Mouse (Mus musculus) naive thymus-derived CD4-positive, alpha-beta T cell, adult 2 months (primary cell): ENCODE measurements around the gene Atp2b4.

Source experiments
- DNase-seq: peaks from one replicate; pipeline ENCODE4 v3.0.0-alpha.2; 2011; ENCODE audit warnings: low read depth

Gene Atp2b4

DNA sequence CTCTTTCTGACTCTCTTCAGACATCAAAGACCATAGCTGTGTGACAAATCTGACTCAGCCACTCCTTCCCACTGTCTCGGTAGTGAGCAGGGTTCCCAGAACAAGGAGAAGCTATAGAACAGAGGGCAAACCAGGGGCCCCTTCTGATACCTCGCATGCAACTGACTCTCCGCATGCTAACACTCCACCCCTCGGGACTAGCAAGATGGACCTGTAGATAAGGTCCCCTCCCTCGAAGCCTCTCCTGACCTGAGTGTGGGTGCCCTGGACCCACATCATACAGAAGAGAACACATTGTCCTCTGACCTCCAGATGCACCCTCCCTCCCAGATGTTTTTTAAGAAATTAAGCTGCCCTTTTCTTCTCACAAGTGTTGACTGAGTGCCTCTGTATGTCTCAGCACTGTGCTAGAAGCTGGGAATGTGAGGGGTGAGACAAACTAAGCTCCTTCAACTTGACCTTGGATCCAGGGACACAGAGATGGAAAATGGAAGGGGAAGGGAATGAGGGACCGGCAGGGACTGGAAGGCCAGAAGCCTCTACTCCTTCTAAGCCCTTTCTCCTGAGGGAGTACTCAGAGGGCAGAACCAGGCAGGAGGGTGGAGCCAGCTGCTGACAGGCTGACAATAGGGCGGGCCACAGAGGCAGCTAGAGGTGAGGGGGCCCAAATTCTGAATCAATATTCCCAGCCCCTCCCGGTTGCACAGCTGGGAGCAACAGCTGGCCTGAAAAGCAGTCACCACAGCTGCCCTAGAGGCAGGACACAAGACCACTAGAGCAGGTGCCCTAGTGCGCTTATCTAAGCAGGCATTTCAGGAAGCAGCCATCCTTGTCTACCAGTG, 2.6 kb downstream of the Atp2b4 start:
- no peak for DNase-seq

DNA sequence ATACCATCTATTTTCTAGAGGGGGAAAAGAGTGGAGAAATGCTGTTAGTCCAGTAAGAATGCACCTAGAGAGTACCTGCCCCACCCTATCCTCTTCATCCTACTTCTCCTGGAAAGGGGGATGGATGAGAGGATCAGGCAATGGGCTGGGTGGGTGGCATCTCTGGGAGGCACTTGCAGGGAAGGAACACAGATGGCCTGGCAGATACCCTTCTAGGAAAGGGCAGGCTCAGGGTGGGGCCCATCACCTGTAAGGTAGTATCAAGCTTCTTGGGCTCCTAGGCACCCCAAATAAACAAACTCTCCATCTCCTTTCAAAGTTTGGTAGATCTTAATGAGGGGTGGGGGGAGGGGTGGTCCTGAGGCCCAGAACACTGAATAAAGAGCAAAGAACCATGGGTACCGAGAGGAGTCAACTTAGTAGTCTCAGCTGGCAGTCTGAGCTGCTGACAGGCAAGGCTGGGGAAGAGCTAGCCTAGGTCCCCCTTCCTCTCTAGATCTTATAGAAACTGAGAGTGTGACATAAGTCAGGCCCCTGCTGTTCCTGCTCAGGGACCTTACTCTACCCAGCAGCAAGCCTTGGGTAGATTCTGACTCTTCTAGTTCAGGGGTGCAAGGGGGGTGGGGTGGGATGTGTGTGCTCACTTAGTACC, 3.4 kb downstream of the Atp2b4 start:
- no peak for DNase-seq

DNA sequence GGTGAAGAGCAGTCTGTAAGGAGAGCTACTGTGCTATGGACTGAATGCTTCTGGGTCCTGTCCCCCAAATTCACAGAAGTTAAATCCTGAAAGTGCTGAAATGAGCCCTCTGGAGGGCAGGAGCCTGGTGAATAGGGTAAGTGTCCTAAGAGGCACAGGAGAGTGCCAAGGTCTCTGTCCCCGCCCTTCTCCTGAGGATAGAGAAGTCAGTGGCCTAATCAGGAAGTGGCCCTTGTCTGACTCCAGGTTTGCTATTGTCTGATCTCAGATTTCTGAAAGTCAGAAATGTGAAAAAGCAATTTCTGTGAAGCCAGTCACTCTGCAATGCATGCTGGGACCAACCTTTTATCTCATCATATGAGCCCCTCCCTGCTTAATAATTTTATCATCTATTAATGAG, 7.2 kb downstream of the Atp2b4 start:
- no peak for DNase-seq

GRCm38 (mm10) chr1:133790011-133790410, 10.8 kb downstream of the Atp2b4 start:
- no peak for DNase-seq

DNA sequence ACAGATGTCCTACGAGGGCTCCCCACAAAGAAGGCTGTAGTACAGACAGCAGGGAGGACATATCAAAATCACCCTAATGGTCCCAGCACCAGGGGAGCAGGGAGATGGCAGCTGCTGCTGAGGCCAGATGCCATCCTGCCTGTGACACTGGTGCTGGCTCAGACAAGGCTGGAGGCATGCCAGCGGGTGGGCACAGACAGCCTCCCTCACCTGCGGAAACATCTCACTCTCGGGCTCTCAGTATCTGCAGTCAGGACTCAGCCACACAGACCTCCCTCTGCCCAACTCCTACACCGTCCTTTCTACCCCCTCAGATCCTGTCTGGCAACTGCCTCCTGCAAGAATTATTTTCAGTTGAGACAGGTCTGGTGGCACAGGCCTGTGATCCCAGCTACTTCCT, 12.0 kb downstream of the Atp2b4 start:
- no peak for DNase-seq

DNA sequence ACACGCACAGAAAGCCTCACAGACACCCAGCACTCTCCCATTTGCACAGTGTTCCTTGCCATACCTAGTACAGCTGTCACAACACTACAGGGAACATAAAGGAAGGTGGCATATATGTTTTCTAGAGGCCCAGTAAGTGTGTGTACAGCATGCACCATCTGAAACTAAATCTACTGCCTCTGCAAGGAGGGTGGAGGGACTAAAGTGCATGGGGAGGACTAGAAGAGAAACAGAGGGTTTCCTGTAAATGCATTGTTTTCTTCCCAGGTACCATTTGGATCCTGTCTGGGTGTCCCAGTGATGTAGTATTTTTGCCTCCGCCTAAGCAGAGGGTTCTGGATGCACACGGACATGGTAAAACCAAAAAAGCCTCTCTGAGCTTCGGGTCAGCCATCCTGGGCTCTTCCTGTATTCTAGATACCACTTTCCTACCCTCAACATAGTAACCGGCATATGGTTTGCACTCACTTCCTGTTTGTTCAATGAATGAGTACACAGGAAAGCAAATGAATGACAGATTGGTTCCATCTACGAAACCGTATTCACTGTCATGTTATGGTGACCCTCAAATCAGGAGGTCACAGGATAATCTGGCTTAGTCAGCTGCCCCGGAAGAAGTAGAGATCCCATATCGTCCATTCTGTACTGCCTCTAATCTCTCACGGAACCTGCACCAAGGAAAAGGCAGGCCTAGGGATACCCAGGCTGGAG, 13.2 kb downstream of the Atp2b4 start:
- DNase-seq: no peak

GRCm38 (mm10) chr1:133784621-133785020, 16.2 kb downstream of the Atp2b4 start:
- no peak for DNase-seq

DNA sequence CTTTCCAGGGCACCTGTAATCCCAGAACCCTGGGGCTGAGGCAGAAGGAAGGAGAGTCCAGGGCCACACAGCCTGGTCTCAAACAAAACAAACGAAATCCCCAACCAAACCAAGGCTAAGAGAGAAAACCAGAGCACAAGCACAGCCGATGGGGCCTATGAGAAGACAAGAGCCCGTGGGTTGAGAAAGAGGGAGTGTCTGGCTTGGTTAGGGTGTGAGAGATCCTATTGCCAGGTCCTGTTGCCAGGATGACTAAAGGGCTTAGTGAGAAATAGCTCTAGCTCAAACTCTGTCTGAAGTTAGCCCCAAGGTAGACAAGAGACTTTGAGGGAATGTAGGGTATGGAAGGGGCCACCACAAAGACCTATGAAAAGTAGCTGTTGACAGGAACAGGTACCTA, 19.3 kb downstream of the Atp2b4 start:
- DNase-seq: no peak

DNA sequence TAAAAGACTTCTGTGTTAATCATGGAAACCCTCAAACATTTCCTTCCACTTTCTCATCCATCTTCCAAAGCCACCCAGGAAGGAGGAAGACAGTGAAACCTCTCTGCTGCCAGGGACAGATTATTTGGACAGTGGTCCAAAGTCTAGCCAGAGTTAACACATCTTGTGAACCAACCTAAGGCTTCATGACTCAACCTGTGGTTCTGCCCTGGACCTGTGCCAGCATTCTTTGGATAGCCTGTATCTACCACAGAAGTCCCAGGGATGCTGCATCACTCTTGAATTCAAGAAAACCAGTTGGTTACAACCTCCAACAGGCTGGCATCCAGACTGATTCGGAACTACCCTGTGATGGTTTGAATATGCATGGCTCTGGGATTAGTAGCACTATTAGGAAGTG, 21.8 kb downstream of the Atp2b4 start:
- DNase-seq: no peak

DNA sequence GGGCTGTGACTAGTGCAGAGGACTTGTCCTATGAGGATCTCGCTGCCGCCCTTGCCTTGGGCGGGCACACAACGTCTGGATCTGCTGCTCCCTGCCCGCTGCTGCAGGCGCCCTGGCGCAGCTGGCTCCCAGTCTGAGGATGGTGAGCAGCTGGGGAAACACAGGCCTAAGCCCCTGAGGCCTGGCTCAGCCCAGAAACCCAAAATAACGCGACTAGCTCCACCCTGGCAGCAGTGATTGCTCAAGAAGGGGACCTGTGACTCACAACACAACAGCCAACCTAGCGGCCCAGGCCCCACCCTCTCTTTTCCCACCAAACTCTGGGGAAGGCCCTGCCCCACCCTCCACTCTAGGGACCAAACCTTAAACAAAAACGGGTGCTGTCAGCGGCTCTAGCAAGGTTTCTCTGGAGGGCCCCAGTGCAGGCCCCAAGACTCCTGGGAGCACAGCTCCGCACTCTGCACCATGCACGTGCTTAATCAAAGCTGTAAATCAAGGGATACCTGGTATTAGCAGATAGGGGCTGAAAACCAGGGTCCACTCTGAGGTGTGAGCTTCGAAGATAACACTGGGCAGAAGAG, 23.1 kb downstream of the Atp2b4 start:
- DNase-seq: no peak

GRCm38 (mm10) chr1:133772553-133772952, 28.3 kb downstream of the Atp2b4 start:
- DNase-seq: no peak

- no peak for DNase-seq
These were observed 28.9 kb downstream of the Atp2b4 start for GRCm38 (mm10) chr1:133771831-133772399.

DNA sequence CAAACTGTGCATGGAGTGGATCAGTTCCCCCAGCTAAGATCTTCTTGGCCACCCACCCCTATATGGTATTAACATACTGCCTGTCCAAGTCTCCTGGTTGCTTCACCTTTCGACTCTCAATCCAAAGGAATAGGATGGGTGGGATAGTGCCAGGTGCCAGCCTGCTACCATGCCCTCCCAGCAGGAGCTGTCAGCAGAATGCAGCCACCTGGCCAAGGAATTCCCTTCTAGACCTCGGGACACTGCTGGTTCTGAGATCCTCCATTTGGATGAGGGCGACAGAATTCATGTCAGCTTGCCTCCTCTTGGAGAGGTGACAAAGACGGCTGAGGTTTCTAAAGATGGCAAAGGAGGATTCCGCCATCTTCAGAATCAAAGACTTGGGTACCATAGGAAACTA, 32.8 kb downstream of the Atp2b4 start:
- DNase-seq: no peak

- DNase-seq: no peak
These were observed 33.8 kb downstream of the Atp2b4 start for GRCm38 (mm10) chr1:133766901-133767529.

GRCm38 (mm10) chr1:133765376-133765775, 35.5 kb downstream of the Atp2b4 start:
- DNase-seq: no peak

- DNase-seq: peak; percentile 30
These were observed 37.9 kb downstream of the Atp2b4 start for GRCm38 (mm10) chr1:133762946-133763422.

DNA sequence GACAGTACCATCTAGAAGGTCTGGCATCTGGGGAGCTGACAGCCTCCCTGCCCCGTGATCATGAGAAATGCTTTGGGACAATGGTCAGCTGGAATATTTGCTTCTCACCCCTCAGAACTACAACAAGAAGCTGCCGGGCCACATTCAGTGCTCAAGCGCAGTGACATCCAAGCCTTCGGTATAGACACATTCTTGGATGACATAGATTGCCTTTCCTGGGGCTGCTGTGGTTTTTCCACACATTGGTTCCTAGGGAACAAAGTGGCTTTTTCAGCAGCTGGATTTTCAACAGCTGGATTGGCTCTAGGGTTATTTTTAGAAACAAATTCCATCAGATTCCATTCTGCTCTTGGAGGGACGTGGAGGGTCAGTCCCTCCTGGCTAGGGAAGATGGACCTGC, 39.6 kb downstream of the Atp2b4 start:
- no peak for DNase-seq

DNA sequence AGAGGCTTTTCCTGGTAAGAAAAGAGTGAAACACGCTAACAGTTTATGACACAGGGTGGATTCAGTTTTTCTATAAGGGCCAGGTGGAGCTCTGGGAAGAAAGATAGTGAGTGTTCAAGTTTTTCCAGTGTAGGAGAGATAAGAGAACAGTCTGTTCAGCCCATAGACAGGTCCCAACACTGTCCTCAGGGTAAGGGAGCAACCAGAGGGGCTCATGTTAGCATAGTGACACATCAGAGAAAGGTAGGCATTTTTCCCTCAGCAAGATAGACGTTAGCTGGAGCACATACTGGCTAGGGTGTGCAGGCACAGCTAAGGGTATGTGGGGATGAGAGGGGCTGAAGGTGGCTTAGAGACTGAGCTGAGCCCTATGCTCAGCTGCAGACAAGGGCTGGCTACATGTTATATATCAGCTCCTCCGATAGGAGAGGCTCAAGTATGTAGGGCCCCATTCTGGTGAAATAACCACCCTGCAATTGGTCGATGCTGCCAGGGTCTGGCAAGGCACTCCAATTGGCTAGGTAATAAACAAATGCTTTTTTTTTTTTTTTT, 46.4 kb downstream of the Atp2b4 start:
- DNase-seq: no peak

DNA sequence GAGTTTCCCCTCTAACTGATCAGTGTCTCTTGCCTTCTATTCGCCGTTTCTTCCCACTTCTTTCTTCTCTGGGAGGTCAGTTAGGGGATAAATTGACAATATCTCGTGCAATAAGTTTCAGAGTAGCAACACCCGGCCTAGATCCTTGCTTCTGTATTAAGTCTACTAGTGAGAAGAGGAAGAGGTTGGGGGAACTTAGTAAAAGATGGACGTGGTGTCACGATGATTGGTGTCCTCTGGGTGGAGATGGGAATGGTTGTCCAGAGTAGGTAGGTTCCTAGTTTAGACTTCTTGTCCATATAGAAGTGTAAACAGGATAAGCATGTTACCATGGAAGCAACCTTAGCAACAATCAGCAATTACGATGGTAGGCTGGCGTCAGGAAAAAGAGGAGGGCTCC, 47.5 kb downstream of the Atp2b4 start:
- no peak for DNase-seq

DNA sequence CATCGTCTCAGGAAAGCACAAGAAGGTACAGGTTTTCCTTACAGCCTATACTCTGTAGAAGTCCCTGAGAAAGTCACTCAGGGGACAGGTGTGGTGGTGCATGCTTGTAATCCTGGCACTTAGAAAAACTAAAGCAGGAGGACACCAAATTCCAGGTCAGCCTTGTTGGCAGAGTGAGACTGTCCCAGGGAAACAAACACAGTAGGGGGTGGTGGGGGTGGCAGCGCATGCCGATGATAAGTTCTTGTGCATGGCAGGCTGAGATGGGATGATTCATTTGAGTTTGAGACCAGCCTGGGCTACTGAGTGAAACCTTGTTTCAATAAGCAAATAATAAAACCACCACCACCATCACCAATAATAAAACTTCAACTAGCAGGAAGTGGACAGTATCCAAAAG, 49.2 kb downstream of the Atp2b4 start:
- no peak for DNase-seq

- DNase-seq: no peak
These were observed 50.9 kb downstream of the Atp2b4 start for GRCm38 (mm10) chr1:133749954-133750353.
